Mouse (Mus musculus) erythroblast, embryonic 14.5 days (primary cell): Measurements from ENCODE around the gene Il10rb.

Source experiments
- GATA1 ChIP-seq: IDR thresholded peaks from 2 replicates; pipeline ENCODE4 v1.6.1; 2012; ENCODE audit warnings: low read length, inconsistent platforms, mixed read lengths
- TAL1 ChIP-seq: IDR thresholded peaks from 3 replicates; pipeline ENCODE4 v1.6.1; 2012; ENCODE audit warnings: low read length, inconsistent platforms, mixed read lengths

DNA sequence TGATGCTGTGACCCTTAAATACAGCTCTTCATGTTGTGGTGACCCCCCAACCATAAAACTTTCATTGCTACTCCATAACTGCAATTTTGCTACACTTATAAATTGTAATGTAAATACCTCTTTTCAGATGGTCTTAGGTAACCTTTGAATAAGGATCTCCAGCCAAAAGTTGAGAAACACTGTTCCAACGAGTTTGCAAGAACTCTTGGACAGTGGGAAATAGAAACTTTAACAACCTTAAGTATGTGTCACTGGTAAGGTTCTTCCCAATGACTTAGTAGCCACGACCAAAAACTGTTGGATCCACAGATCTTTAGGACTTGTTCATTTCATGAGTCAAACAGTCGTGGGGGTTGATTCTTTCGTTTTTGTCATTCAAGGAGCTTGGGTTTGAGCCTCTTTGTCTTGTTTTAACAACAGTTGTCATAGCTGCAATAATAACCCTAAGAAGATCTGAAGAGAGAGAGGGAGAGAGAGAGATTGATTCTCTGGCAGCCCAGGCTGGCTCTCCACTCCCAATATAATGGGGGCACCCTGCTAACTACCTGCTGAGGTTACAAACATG, 58.0 kb downstream of the Il10rb start:
- TF ChIP-seq GATA1: no peak
- no peak for TF ChIP-seq TAL1
